Mouse (Mus musculus) thymus, postnatal 0 days (tissue): ENCODE results near the gene Tc2n. TPM values are rescaled to one million over a fixed set of nuclear protein-coding genes. Genes with fewer than 3 reads are reported as not detected.

ENCODE experiments used
- polyA plus RNA-seq: library from polyadenylated mRNA; unstranded; fragments of >200 nt; fragmentation: Nextera tagmentation; extraction: Ambion mirVana; gene quantifications from 2 replicates; pipeline ENCODE4 v1.2.1, GENCODE M21; 2015

Gene Tc2n
- polyA plus RNA-seq, 1 experiment from 2014 or later, result 0.51 TPM

Other genes with a start within 250 kb of the Tc2n start
- gene Fbln5, start 100.5 kb upstream of the Tc2n start, polyA plus RNA-seq, result 22.5 and 30.4 TPM in 2 replicates
- 28.0 and 35.6 TPM in 2 replicates for gene Trip11, start 194.7 kb upstream of the Tc2n start, polyA plus RNA-seq
- 18.5 and 19.9 TPM in 2 replicates for gene Atxn3, start 239.7 kb upstream of the Tc2n start, polyA plus RNA-seq